Mouse (Mus musculus): ENCODE data around the gene Zmynd8. TPM values are rescaled to one million over a fixed set of nuclear protein-coding genes. Genes with fewer than 3 reads are reported as not detected.

Gene Zmynd8
- polyA plus RNA-seq, 1 experiment from 2014 or later, result 81.5 TPM

DNA sequence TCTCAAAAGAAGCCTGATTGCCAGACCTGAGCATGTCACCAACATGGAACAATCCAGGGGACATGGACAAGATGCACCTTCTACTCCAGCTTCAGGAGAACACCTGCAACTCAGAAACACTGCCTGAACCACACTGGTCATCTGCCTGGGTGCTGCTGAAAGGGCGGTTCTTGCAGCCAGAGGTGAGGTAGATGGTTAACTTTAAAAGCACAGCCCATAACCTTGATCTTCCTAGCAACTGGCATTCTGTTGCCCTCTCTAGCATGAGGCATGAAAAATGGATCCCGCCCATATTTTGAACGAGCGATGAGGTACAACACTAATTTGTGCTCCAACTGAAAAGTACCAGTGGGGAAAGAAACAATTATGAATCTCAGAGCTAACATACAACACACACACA, 21.6 kb downstream of the Zmynd8 start:
- Histone ChIP-seq H3K4me1 (replicated peaks; ENCODE audit: control insufficient read depth, insufficient read depth, low read length) (peaks cover 91% of the 10 kb centered on the region), H3K9me3 (ENCODE audit: control insufficient read depth, low read length) (no peaks in the 10 kb centered on the region), H3K4me2 (ENCODE audit: low read length) (peak overlapping the region; percentile 59), H3K4me3 (replicated peaks; ENCODE audit: low read length) (peak overlapping the region; percentile 18), H3K36me3 (ENCODE audit: control insufficient read depth, insufficient read depth) (peaks cover 2% of the 10 kb centered on the region; the same call in 1 of the 2 replicates), H3K27ac (ENCODE audit: low read length) (peak overlapping the region; percentile 68; the same call in 1 of the 2 replicates), H3K27me3 (replicated peaks; ENCODE audit: control insufficient read depth, insufficient read depth, low read length) (no peaks in the 10 kb centered on the region), H3K9ac (replicated peaks; ENCODE audit: low read depth, low read length) (peak overlapping the region; percentile 52)
- no peak for ATAC-seq
- WGBS, result 50% methylated on average over 4 of the region's 4 CpGs

DNA sequence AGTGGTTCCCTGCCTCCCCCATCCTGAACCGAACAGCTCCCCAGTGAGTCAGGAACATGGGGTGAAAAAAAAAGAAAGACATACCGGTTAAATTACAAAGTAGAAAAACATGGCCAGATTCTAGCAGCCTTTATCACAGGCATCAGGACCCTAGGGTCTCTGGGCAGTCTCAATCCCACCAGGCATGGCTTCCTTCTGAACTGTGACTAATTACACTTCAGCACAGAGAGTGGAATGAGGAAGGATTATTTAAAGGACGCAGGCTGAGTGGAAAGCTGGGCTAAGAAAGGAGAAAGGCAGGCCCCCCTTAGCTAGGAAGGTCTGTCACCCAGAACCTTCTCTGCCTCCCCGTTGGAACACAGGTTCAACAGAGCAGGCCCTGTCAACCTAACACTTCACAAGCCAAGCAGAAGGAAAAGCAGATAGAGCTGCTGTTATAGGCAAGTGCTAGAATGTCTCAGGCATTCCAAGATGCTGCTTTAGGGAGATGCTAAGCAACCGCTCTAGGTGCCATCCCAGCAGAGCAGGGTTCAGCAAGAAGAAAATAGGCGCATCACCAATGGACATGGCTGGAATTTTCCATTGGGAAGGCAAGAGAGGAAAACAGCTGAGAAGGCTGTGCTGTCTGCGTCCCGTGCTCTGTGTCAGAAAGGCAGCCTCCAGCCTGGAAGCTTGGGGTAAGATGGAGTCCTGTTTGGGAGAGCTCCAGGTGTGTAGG, 22.5 kb downstream of the Zmynd8 start:
- Histone ChIP-seq H3K27ac (ENCODE audit: low read length) (no peak overlapping the region), H3K4me3 (replicated peaks; ENCODE audit: low read length) (no peak overlapping the region; the same call in 1 of the 2 replicates), H3K4me2 (ENCODE audit: low read length) (peak overlapping the region; percentile 59), H3K9me3 (ENCODE audit: control insufficient read depth, low read length) (no peaks in the 10 kb centered on the region), H3K4me1 (replicated peaks; ENCODE audit: control insufficient read depth, insufficient read depth, low read length) (peaks cover 83% of the 10 kb centered on the region), H3K27me3 (replicated peaks; ENCODE audit: control insufficient read depth, insufficient read depth, low read length) (no peaks in the 10 kb centered on the region), H3K36me3 (ENCODE audit: control insufficient read depth, insufficient read depth) (peaks cover 2% of the 10 kb centered on the region; the same call in 1 of the 2 replicates), H3K9ac (replicated peaks; ENCODE audit: low read depth, low read length) (peak overlapping the region; percentile 48; the same call in 1 of the 2 replicates)
- ATAC-seq, result no peak
- WGBS, result 45% methylated on average over 8 of the region's 8 CpGs

DNA sequence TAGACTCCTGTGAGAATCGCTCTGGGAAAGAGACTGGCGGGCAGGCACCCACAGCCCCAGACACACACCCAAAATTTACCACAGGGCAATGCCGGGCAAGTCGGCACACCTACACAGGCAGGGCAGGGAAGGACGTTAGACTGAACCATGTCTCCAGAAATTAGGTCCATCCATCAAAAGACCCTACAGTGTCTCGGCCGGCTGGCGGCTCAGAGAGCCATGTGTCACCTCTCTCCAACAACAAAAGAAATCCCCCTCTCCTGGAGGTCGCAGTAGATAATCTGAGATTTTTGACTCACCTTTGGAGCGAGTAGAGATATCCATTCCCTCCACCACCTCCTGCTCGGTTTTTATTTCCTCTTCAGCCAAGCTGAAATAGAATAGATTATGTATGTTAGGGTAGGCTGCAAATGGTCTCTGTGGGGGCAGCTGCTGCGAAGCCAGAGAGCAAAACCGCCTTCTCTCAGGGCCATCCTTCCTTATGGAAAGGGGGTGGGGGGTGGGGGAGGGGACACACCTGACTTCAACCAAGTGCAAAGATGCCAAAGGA, 23.3 kb downstream of the Zmynd8 start:
- peak overlapping the region; percentile 48 for H3K9ac ChIP-seq (replicated peaks; ENCODE audit: low read depth, low read length)
- peaks cover 75% of the 10 kb centered on the region for H3K4me1 ChIP-seq (replicated peaks; ENCODE audit: control insufficient read depth, insufficient read depth, low read length)
- H3K4me2 ChIP-seq (ENCODE audit: low read length), result peak overlapping the region; percentile 59
- no peaks in the 10 kb centered on the region for H3K27me3 ChIP-seq (replicated peaks; ENCODE audit: control insufficient read depth, insufficient read depth, low read length)
- no peaks in the 10 kb centered on the region for H3K9me3 ChIP-seq (ENCODE audit: control insufficient read depth, low read length)
- peak; percentile 14; the same call in 1 of the 2 replicates for ATAC-seq
- peak overlapping the region; percentile 65 for H3K27ac ChIP-seq (ENCODE audit: low read length)
- H3K36me3 ChIP-seq (ENCODE audit: control insufficient read depth, insufficient read depth), result peaks cover 2% of the 10 kb centered on the region; the same call in 1 of the 2 replicates
- H3K4me3 ChIP-seq (replicated peaks; ENCODE audit: low read length), result peak overlapping the region; percentile 11
- WGBS, result 33% methylated on average over 13 of the region's 13 CpGs

DNA sequence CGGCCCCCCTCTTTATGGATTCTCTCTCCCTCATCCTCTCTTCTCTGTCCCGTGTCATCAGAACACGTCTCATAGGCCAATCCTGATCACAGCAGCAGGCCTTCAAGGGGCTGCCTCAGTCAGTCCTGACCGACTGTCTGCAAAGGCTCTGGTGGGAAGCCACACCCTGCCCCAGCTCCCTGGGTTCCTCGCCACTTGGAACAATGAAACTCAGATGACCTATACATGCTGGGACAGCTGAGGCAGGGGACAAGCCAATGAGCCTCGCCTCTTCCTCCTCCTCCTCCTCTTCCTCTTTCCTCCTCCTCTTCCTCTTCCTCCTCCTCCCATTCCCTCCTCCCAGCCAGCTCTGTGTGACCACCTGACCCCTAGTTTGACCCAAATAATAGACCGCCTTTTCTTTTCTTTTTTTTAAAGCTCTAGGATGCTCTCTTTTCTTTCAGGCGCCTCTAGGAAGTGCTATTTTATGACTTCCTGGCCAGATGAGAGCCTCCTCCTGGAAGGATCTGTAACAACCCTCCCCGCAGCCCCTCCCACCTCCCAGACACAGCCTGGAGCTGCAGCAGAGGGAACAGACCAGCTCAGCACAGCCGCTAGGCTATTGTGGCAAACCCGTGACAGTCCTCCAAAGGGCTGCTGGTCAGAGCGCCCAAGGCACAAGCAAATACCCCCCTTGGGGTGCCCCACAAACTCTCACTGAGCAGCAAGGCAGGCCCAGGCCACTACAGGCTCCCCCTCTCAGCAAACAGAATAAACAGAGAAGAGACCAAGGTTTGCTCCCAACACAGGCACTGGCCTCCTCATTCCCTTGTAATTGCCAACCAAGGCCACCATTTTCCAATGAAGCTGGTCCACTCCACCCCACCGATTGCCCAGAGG, 24.1 kb downstream of the Zmynd8 start:
- Histone ChIP-seq H3K27me3 (replicated peaks; ENCODE audit: control insufficient read depth, insufficient read depth, low read length) (no peaks in the 10 kb centered on the region), H3K27ac (ENCODE audit: low read length) (peak overlapping the region; percentile 65), H3K9me3 (ENCODE audit: control insufficient read depth, low read length) (no peaks in the 10 kb centered on the region), H3K4me2 (ENCODE audit: low read length) (peak overlapping the region; percentile 59), H3K4me3 (replicated peaks; ENCODE audit: low read length) (peak overlapping the region; percentile 11), H3K36me3 (ENCODE audit: control insufficient read depth, insufficient read depth) (peaks cover 2% of the 10 kb centered on the region; the same call in 1 of the 2 replicates), H3K9ac (replicated peaks; ENCODE audit: low read depth, low read length) (peak overlapping the region; percentile 48), H3K4me1 (replicated peaks; ENCODE audit: control insufficient read depth, insufficient read depth, low read length) (peaks cover 67% of the 10 kb centered on the region)
- WGBS, result 40% methylated on average over 13 of the region's 13 CpGs
- ATAC-seq, result peak; percentile 78

DNA sequence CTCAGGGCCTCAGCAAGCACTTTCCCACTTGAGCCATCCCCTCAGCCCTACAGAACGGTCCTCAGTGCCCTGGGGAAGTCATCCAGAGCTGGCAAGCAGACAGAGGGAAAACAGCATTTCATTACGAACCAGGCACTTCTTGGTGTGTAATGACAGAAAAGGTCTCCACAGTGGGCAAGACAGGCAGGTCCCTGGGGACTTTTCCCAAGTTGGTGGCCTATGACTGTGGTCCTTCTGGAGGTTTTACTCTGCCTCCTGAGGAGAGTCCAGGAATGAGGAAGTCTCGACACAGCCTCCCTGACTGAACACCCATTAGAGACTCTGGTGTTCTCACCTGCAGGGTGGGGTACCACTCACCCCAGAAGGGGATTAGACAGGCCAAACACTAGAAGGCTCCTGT, 25.0 kb downstream of the Zmynd8 start:
- Histone ChIP-seq H3K4me1 (replicated peaks; ENCODE audit: control insufficient read depth, insufficient read depth, low read length) (peaks cover 62% of the 10 kb centered on the region), H3K4me2 (ENCODE audit: low read length) (no peak overlapping the region), H3K4me3 (replicated peaks; ENCODE audit: low read length) (no peak overlapping the region), H3K27me3 (replicated peaks; ENCODE audit: control insufficient read depth, insufficient read depth, low read length) (no peaks in the 10 kb centered on the region), H3K27ac (ENCODE audit: low read length) (no peak overlapping the region), H3K36me3 (ENCODE audit: control insufficient read depth, insufficient read depth) (peaks cover 2% of the 10 kb centered on the region; the same call in 1 of the 2 replicates), H3K9ac (replicated peaks; ENCODE audit: low read depth, low read length) (no peak overlapping the region), H3K9me3 (ENCODE audit: control insufficient read depth, low read length) (no peaks in the 10 kb centered on the region)
- ATAC-seq, result no peak
- WGBS, result 75% methylated on average over 3 of the region's 3 CpGs

DNA sequence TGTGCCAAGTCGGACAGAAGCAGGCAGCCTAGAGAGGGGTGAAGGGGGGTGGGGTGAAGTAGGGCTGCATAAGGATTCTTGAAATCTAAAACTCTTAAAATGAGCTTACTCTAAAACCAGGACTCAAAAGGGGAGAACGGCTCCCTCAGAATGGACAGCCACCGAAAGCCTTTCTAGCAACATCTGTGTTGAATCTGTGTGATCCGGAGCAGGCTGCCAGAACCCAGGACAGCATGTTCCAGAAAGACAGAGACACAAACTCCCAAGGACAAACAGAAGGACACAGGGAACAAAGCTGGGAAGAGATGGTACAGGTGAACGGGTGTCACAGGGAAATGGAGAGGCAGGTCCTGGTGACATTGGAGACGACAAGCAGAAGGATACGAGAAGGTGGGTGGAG, 25.6 kb downstream of the Zmynd8 start:
- 75% methylated on average over 7 of the region's 7 CpGs for WGBS
- Histone ChIP-seq H3K27me3 (replicated peaks; ENCODE audit: control insufficient read depth, insufficient read depth, low read length) (no peaks in the 10 kb centered on the region), H3K27ac (ENCODE audit: low read length) (no peak overlapping the region), H3K36me3 (ENCODE audit: control insufficient read depth, insufficient read depth) (peaks cover 2% of the 10 kb centered on the region; the same call in 1 of the 2 replicates), H3K4me3 (replicated peaks; ENCODE audit: low read length) (no peak overlapping the region), H3K9me3 (ENCODE audit: control insufficient read depth, low read length) (no peaks in the 10 kb centered on the region), H3K4me2 (ENCODE audit: low read length) (no peak overlapping the region), H3K9ac (replicated peaks; ENCODE audit: low read depth, low read length) (no peak overlapping the region), H3K4me1 (replicated peaks; ENCODE audit: control insufficient read depth, insufficient read depth, low read length) (peaks cover 64% of the 10 kb centered on the region)
- ATAC-seq, result no peak

DNA sequence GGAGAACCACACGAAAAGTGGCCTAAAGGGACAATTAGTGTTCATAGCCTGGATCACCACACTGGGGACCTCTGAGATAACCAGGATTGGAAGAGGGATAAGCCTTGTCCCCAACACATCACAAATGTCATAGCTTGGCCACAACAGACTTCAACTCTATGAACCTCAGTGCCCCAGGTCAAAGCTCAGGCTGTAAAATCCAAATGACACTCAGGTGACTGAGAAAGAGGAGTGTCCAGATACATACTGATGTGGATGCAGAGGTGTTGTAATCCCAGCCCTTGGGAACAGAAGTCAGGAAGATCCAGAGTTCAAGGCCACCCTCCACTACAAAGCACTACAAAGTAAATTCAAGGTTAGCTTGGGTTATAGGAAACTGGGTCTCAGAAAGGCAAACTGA, 29.6 kb downstream of the Zmynd8 start:
- Histone ChIP-seq H3K9ac (replicated peaks; ENCODE audit: low read depth, low read length) (no peak overlapping the region), H3K9me3 (ENCODE audit: control insufficient read depth, low read length) (no peaks in the 10 kb centered on the region), H3K27me3 (replicated peaks; ENCODE audit: control insufficient read depth, insufficient read depth, low read length) (no peaks in the 10 kb centered on the region), H3K27ac (ENCODE audit: low read length) (no peak overlapping the region), H3K4me1 (replicated peaks; ENCODE audit: control insufficient read depth, insufficient read depth, low read length) (peaks cover 47% of the 10 kb centered on the region), H3K4me3 (replicated peaks; ENCODE audit: low read length) (no peak overlapping the region), H3K36me3 (ENCODE audit: control insufficient read depth, insufficient read depth) (peaks cover 2% of the 10 kb centered on the region; the same call in 1 of the 2 replicates), H3K4me2 (ENCODE audit: low read length) (no peak overlapping the region)
- no peak for ATAC-seq
- 55% methylated on average over 1 of the region's 1 CpGs for WGBS

DNA sequence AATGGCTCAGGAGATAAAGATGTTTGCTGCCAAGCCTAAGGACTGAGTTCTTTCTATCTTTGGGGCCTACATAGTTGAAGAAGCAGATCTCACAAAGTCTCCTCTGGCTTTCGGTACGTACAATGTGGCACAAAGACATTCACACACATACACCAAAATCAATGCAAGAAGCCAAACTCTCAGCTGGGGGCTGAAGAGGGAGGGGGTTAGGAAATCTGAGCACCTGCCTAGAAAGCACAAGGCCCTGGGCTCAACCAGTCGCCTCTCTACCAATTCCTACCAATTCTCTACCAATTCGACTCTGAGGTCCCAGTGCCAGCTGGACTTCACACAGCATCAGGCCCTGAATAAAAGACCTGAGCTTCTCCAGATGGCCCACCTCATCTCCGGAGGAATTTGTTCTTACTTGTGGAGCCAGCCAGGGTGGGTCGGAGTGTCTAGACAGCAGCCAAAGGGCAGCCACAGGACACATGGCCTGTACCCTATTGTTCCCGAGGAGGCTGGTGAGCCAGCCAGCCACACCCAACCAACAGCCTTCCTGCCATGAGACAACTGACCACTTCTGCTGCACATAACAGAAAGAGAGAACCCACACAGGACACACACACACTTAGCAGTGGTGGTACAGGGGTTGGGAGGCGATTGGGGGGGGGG, 30.2 kb downstream of the Zmynd8 start:
- WGBS, result 63% methylated on average over 8 of the region's 8 CpGs
- peaks cover 41% of the 10 kb centered on the region for H3K4me1 ChIP-seq (replicated peaks; ENCODE audit: control insufficient read depth, insufficient read depth, low read length)

More for the DNA sequence above, 30.2 kb downstream of the Zmynd8 start:
- no peak overlapping the region for H3K4me3 ChIP-seq (replicated peaks; ENCODE audit: low read length)
- no peak overlapping the region for H3K27ac ChIP-seq (ENCODE audit: low read length)
- H3K36me3 ChIP-seq (ENCODE audit: control insufficient read depth, insufficient read depth), result peaks cover 1% of the 10 kb centered on the region; the same call in 1 of the 2 replicates
- H3K27me3 ChIP-seq (replicated peaks; ENCODE audit: control insufficient read depth, insufficient read depth, low read length), result no peaks in the 10 kb centered on the region
- no peak overlapping the region for H3K9ac ChIP-seq (replicated peaks; ENCODE audit: low read depth, low read length)
- H3K9me3 ChIP-seq (ENCODE audit: control insufficient read depth, low read length), result no peaks in the 10 kb centered on the region
- no peak overlapping the region for H3K4me2 ChIP-seq (ENCODE audit: low read length)
- no peak for ATAC-seq
